Mouse (Mus musculus) bone marrow, adult 2 months (tissue): ENCODE data around the gene Rnf7. TPM values are rescaled to one million over a fixed set of nuclear protein-coding genes. Genes with fewer than 3 reads are reported as not detected.
A peak's percentile ranks its signal among the peaks of the same experiment; 100 is the strongest.
"Not testable (repeated sequence)": the region's sequence is repeated elsewhere in the genome, so short reads cannot be mapped to it uniquely, and the experiment has no call there.

Experiments used
- H3K27ac ChIP-seq: fragments of 200-500 bp; 2 replicates; pipeline ENCODE4 v1.5.1; 2012; ENCODE audit warnings: low read depth, mild to moderate bottlenecking, control low read depth, inconsistent platforms, low read length; ENCODE audit not compliant: control insufficient read depth, poor library complexity, insufficient read depth
- H3K4me1 ChIP-seq: fragments of 200-500 bp; 2 replicates; pipeline ENCODE4 v1.6.1; 2011; ENCODE audit warnings: low read length; ENCODE audit not compliant: control insufficient read depth, insufficient read depth
- H3K4me3 ChIP-seq: fragments of 200-500 bp; replicated peaks from 2 replicates; pipeline ENCODE3; 2011; ENCODE audit warnings: mild to moderate bottlenecking, low read depth, low read length, control low read depth; ENCODE audit not compliant: control insufficient read depth
- CTCF ChIP-seq: fragments of 200-500 bp; IDR thresholded peaks from 2 replicates; pipeline ENCODE4 v1.5.1; 2011; ENCODE audit warnings: low read length, control low read depth; ENCODE audit not compliant: control insufficient read depth, insufficient read depth
- POLR2A ChIP-seq: fragments of 200-500 bp; IDR thresholded peaks from 2 replicates; pipeline ENCODE4 v1.6.1; 2011; ENCODE audit warnings: low read depth, mild to moderate bottlenecking, control low read depth, low read length, borderline replicate concordance; ENCODE audit not compliant: control insufficient read depth
- WGBS: fragments of 180-500 bp; shearing (Covaris S2); methylation state at CpG from one replicate; pipeline ENCODE4 v1.1.7; 2018; 5-methylcytosine and 5-hydroxymethylcytosine counted together
- polyA plus RNA-seq: library from polyadenylated mRNA; stranded (reverse); fragments of >200 nt; gene quantifications from 2 replicates; pipeline ENCODE4 v1.2.4, GENCODE M21; 2011; ENCODE audit warnings: low replicate concordance; ENCODE audit not compliant: missing spikeins, insufficient read depth, insufficient read length

Rnf7 gene
- polyA plus RNA-seq, 1 experiment = 62.2 TPM

- 46% methylated on average over 2 of the region's 2 CpGs for WGBS
- no peak overlapping the region for H3K4me3 ChIP-seq
- no peak for TF ChIP-seq POLR2A
- no peak for TF ChIP-seq CTCF
- H3K4me1 ChIP-seq = no peaks in the 10 kb centered on the region; the same call in 1 of the 2 replicates
- H3K27ac ChIP-seq = no peak overlapping the region
These were observed 5.2 kb upstream of the Rnf7 start for GRCm38 (mm10) chr9:96483648-96484047.

DNA sequence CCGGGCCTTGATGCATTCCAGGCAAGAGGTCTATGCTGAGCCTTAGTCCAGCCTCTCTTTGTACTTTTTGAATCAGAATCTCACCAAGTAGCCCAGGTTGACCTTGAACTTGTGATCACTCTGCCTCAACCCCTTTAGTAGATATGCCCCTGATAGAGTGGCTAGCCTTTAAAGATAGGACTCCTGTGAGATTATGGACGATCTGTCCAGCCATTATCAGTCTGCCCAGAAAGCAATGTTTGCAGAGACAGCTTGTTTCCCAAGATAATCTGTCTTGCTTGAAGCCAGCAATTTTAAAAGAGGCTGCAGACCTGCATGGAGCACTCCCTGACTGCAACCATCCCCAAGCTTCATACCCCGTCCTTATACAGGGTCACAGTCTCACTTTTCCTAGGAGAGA is 4.6 kb upstream of the Rnf7 start:
- 75% methylated on average over 3 of the region's 3 CpGs for WGBS
- Histone ChIP-seq H3K4me3 (no peak overlapping the region), H3K27ac (no peak overlapping the region), H3K4me1 (no peaks in the 10 kb centered on the region; the same call in 1 of the 2 replicates)
- TF ChIP-seq CTCF (no peak), POLR2A (no peak)

GRCm38 (mm10) chr9:96472356-96472755 is 6.1 kb downstream of the Rnf7 start:
- TF ChIP-seq POLR2A (no peak), CTCF (no peak)
- Histone ChIP-seq H3K4me1 (no peaks in the 10 kb centered on the region; the same call in none of the 2 replicates), H3K27ac (no peak overlapping the region), H3K4me3 (no peak overlapping the region)
- WGBS = 66% methylated on average over 3 of the region's 3 CpGs

DNA sequence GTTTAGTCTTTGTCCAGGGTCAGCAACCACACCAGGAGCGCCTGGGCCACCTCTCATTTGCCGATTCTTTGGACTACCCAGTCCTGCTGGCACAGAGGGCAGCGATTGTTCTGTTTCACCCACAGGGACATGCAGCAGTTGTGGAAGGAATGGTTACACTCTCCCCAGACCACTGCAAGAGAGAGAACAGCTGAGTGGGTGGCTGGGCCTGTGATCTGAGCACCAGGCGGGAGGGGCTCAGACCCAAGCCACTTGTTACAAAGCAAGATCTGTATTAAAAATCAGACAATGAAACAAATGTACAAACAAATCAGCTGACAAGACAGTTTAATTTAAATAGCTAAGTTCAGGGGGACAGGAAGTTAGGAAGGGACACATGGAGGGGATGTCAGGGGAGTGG is 6.8 kb downstream of the Rnf7 start:
- not testable (repeated sequence) for H3K4me3 ChIP-seq, H3K27ac ChIP-seq, H3K4me1 ChIP-seq
- whole genome bisulfite sequencing = 86% methylated on average over 4 of the region's 4 CpGs

- H3K4me3 ChIP-seq = no peak overlapping the region
- H3K27ac ChIP-seq = no peak overlapping the region
- no peaks in the 10 kb centered on the region; the same call in none of the 2 replicates for H3K4me1 ChIP-seq
- 90% methylated on average over 8 of the region's 8 CpGs for WGBS
- TF ChIP-seq CTCF (no peak), POLR2A (no peak)
These were observed 8.1 kb downstream of the Rnf7 start for GRCm38 (mm10) chr9:96470266-96470974.

DNA sequence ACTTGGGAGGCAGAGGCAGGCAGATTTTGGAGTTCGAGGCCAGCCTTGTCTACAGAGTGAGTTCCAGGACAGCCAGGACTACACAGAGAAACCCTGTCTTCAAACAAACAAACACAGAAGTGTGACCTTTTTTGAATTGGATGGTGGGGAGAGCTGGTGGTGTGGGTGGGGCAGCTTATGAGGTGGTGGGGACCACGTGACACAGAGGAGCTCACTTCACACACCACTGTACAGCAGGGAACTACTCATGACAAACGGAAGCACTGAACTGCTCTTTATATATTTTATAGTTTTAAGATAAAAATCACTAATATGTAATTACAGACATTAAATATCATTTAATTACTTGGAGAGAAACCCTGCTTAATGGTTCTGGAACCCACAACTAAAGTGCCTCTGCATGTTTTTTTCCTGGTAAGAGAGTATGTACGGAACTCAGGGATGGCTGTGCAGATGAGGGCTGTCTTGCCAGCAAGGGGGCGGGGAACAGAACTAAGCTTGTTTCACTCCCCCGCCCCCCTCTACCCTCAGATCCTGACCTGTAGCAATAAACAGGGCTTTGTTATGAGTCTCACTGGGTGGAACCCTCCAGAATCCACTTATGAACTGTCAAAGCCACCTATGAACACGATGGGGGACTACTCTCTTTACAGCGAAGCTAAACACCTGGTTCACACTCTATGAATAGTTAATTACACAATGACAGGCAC is 8.8 kb downstream of the Rnf7 start:
- TF ChIP-seq POLR2A (no peak), CTCF (no peak)
- 88% methylated on average over 8 of the region's 8 CpGs for WGBS

GRCm38 (mm10) chr9:96463708-96464107 is 14.8 kb downstream of the Rnf7 start:
- TF ChIP-seq POLR2A (no peak), CTCF (no peak)
- Histone ChIP-seq H3K4me1 (no peaks in the 10 kb centered on the region; the same call in 1 of the 2 replicates), H3K27ac (no peak overlapping the region), H3K4me3 (no peak overlapping the region)
- WGBS = 86% methylated on average over 10 of the region's 10 CpGs

More for the DNA sequence above, 8.8 kb downstream of the Rnf7 start:
- H3K4me3 ChIP-seq = no peak overlapping the region
- no peak overlapping the region for H3K27ac ChIP-seq
- no peaks in the 10 kb centered on the region; the same call in none of the 2 replicates for H3K4me1 ChIP-seq

DNA sequence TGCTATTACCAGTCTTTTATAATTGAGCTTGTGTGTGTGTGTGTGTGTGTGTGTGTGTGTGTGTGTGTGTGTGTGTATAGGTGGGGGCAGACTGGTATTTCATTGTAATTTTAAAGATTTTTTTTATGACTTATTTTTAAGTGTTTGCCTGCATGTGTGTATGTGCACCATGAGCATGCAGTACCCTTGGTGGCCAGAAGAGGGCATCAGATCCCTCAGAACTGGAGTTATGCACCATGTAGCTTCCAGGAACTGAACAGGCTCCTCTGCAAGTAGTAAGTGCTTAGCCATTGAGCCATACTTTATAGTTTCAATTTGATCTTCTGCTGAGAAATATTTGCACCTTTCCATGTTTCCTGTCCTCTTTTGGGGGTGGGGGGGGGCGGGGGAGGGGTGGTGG is 16.9 kb downstream of the Rnf7 start:
- no peak overlapping the region for H3K4me3 ChIP-seq
- H3K4me1 ChIP-seq = no peaks in the 10 kb centered on the region
- TF ChIP-seq CTCF (peak; percentile 23; the same call in 1 of the 2 replicates), POLR2A (no peak)
- no peak overlapping the region for H3K27ac ChIP-seq
- WGBS = 40% methylated on average over 1 of the region's 1 CpGs
